Mouse (Mus musculus) subcutaneous adipose tissue, adult 2 months (tissue): Measurements from ENCODE around the gene Defb35. TPM values are rescaled to one million over a fixed set of nuclear protein-coding genes. Genes with fewer than 3 reads are reported as not detected.

ENCODE experiments used
- polyA plus RNA-seq: library from polyadenylated mRNA; depleted of rRNA; stranded (reverse); fragments of >200 nt; gene quantifications from 2 replicates; pipeline ENCODE4 v1.2.3, GENCODE M21; 2012; ENCODE audit warnings: low replicate concordance; rRNA removed

Gene Defb35
- not detected in 2 replicates for polyA plus RNA-seq

DNA sequence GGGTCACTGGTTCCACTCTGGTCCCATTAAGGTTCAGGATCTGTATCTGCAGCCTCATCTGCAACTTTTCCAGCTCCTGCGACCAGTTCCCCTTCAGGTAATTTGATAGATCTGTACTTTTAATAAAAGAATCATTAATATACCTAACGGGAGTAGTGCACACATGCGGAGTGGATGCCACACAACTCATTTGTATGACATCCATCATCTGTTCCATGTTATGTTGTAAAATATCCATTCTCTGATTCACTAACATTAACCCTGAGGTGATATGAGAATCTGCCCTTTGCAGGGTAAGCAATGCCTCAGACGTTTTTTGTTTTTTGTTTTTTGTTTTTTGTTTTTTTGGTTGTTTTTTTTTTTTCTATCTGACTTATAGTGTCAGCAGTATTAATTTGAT lies at the start of gene Defb35:
Gene Defb35, plus strand, starts transcription at position 301 of the 400 bp plus-strand sequence.

DNA sequence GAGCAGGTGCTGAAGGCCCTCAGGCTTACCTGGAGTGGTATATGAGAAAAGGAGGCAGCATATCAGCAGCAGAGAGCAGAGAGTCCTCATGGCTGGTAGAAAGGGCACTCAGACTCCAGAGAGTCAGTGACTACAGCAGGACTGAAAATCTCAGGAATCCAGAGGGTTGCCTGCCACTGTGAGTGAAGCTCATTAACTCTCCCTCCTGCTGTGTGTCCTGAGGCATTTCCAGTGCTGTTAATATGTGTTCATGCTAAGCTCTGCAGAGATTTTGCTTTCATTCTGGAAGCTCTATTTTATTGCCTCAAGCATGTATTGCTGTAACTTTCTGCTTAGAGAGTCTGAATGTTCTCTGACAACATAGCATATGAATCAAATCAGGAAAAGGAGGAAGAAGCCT lies 31.9 kb upstream of the Defb35 start, which contains the start of gene Defb11:
Gene Defb11, minus strand, starts transcription at position 123 of the 400 bp plus-strand sequence.

DNA sequence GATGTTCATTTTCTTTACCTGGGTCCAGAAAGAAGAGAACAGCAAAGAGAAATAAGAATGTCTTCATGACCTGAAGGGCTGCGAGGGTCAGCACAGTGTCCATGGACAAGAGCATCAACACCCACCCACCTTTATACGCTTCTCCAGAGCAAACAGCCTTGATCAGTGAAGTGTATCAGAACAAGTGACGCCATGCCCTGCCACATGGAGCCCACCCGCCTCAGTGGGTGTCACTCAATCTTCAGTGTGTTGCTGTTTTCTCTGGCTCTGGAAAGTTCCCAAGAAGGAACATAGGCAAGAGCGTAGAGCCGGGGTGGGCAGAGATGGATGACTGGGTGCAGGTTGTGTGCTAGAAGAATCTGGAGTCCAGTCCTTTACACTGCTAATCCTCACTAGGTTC lies 5.5 kb upstream of the Defb35 start, which contains the start of gene Defb15:
Gene Defb15, minus strand, starts transcription at position 101 of the 400 bp plus-strand sequence.

DNA sequence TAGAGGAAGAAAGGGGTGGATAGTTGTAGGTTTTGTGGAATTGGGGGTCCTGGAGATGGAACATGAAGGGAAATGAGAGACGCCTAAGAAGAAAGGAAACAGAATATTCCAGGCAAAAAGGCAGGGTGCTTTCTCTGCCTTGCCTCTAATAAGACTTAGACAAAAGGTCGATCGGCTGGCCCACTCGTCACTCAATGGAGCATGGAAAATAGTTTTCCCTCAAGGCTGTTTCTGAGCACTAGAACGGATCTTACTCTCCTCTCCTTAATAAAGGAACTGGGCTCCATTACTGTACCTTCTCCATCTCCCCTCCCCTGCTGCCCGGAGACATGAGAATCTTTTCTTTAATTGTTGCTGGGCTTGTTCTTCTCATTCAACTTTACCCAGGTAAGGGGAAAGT lies 8.3 kb downstream of the Defb35 start, which contains the start of gene Defb13:
Gene Defb13, plus strand, starts transcription at position 301 of the 400 bp plus-strand sequence.

DNA sequence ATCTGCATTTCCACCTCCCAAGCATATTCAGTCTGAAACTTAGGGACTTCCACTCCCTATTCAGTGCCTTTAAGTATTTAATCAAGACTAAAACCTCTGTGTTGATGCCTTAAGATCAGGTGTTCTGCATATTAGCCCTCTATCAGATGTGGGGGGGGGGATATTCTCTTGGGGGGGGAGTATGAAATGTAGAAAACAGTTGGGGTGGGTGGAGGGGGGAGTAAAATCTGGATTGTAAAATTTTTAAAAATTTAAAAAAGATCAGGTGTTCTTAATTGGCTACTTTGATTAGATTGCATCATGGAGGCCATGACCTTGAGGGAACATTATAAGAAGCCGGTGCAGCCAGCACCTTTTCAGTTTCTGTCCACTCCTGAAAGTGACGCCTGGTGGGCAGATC lies 20.3 kb downstream of the Defb35 start, which contains the start of gene Fam90a1a:
Gene Fam90a1a, plus strand, starts transcription at position 301 of the 400 bp plus-strand sequence.

DNA sequence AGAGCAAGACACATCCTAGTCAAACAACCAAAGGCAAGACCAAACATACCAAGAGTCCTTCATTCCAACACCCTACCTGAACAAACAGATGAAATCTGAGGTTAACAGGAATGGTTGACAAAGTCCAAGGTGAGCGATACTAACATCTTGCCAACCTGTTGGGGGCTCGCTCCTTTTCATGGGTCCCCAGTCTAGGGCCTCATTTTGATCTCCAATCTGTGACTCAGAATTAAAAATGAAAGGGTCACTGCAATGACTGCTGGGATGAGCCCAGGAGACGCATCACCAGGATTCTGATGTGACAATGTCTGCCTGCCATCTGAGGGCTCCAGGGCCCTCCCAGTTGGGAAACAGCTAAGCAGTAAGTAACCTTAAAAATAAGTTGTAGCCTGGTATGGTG lies 31.3 kb downstream of the Defb35 start, which contains the start of gene Ccdc70:
Gene Ccdc70, plus strand, starts transcription at position 301 of the 400 bp plus-strand sequence.

Other genes starting within 250 kb of the Defb35 start
- not detected in 2 replicates for gene AY761184, start 234.7 kb upstream of the Defb35 start, polyA plus RNA-seq
- not detected in 2 replicates for gene Defa24, start 203.9 kb upstream of the Defb35 start, polyA plus RNA-seq
- not detected in 2 replicates for gene Defb50, start 114.8 kb upstream of the Defb35 start, polyA plus RNA-seq
- not detected in 2 replicates for gene Defb2, start 98.4 kb upstream of the Defb35 start, polyA plus RNA-seq
- not detected in 2 replicates for gene Defb10, start 79.5 kb upstream of the Defb35 start, polyA plus RNA-seq
- not detected in 2 replicates for gene Defb9, start 52.9 kb upstream of the Defb35 start, polyA plus RNA-seq
- gene Defb11, start 31.9 kb upstream of the Defb35 start, polyA plus RNA-seq = not detected in 2 replicates
- gene Defb15, start 5.6 kb upstream of the Defb35 start, polyA plus RNA-seq = not detected in 2 replicates
- gene Defb13, start 8.4 kb downstream of the Defb35 start, polyA plus RNA-seq = not detected in 2 replicates
- not detected in 2 replicates for gene Fam90a1a, start 20.4 kb downstream of the Defb35 start, polyA plus RNA-seq
- not detected in 2 replicates for gene Ccdc70, start 31.4 kb downstream of the Defb35 start, polyA plus RNA-seq
- 0.04 and 0.77 TPM in 2 replicates for gene Atp7b, start 122.0 kb downstream of the Defb35 start, polyA plus RNA-seq
- 5.9 and 9.0 TPM in 2 replicates for gene Alg11, start 122.4 kb downstream of the Defb35 start, polyA plus RNA-seq
- 0.18 TPM in 1 of 2 replicates, not detected in the other for gene Nek5, start 186.7 kb downstream of the Defb35 start, polyA plus RNA-seq
- 1.2 and 1.8 TPM in 2 replicates for gene Nek3, start 228.1 kb downstream of the Defb35 start, polyA plus RNA-seq
- 0.54 and 3.1 TPM in 2 replicates for gene Ckap2, start 247.5 kb downstream of the Defb35 start, polyA plus RNA-seq